Mouse (Mus musculus) forebrain, embryonic 11.5 days (tissue): ENCODE measurements at regions not wholly inside any gene's neighbourhood (a gene's known extent, or its start where the extent isn't known, plus 50 kb on each side); places are given as distances from the start of the nearest gene placed in this dataset.

Source experiments
- ATAC-seq: fragments of 200-750 bp; cut with Nextera tagmentation; replicated peaks from 2 replicates; pipeline ENCODE4 v1.8.0; 2017; ENCODE audit warnings: moderate TSS enrichment; ENCODE audit not compliant: low FRiP score
- DNase-seq: peaks from one replicate; pipeline ENCODE4 v3.0.0-alpha.2; 2017; ENCODE audit warnings: low spot score
- H3K27ac ChIP-seq: fragments of 300-500 bp; sonication (generic); 2 replicates; pipeline ENCODE4 v1.5.1; 2014; ENCODE audit warnings: low read depth, low read length
- H3K27me3 ChIP-seq: fragments of 300-500 bp; sonication (generic); 2 replicates; pipeline ENCODE4 v1.6.1; 2014; ENCODE audit warnings: mild to moderate bottlenecking, low read length, mixed read lengths; ENCODE audit not compliant: control insufficient read depth, insufficient read depth
- H3K36me3 ChIP-seq: fragments of 300-500 bp; sonication (generic); 2 replicates; pipeline ENCODE4 v1.6.1; 2014; ENCODE audit warnings: mild to moderate bottlenecking, low read length, moderate library complexity, mixed read lengths; ENCODE audit not compliant: control insufficient read depth, insufficient read depth
- H3K4me1 ChIP-seq: fragments of 300-500 bp; sonication (generic); replicated peaks from 2 replicates; pipeline ENCODE4 v1.6.1; 2014; ENCODE audit warnings: low read length, mixed read lengths; ENCODE audit not compliant: control insufficient read depth, insufficient read depth
- H3K4me2 ChIP-seq: fragments of 300-500 bp; sonication (generic); 2 replicates; pipeline ENCODE4 v1.6.1; 2014; ENCODE audit warnings: low read depth, mild to moderate bottlenecking, low read length, moderate library complexity, mixed read lengths; ENCODE audit not compliant: severe bottlenecking
- H3K4me3 ChIP-seq: fragments of 300-500 bp; sonication (generic); 2 replicates; pipeline ENCODE4 v1.5.1; 2014; ENCODE audit warnings: low read depth, low read length
- H3K9ac ChIP-seq: fragments of 300-500 bp; sonication (generic); 2 replicates; pipeline ENCODE4 v1.6.1; 2014; ENCODE audit warnings: low read length
- H3K9me3 ChIP-seq: fragments of 300-500 bp; sonication (generic); 2 replicates; pipeline ENCODE4 v1.6.1; 2016; ENCODE audit warnings: low read length, mixed read lengths; ENCODE audit not compliant: control insufficient read depth
- WGBS: fragments of 180-500 bp; shearing (Covaris S2); extraction: QIAGEN DNeasy Blood & Tissue Kit; methylation state at CpG from one replicate; pipeline ENCODE4 v1.1.7; 2014; 5-methylcytosine and 5-hydroxymethylcytosine counted together

DNA sequence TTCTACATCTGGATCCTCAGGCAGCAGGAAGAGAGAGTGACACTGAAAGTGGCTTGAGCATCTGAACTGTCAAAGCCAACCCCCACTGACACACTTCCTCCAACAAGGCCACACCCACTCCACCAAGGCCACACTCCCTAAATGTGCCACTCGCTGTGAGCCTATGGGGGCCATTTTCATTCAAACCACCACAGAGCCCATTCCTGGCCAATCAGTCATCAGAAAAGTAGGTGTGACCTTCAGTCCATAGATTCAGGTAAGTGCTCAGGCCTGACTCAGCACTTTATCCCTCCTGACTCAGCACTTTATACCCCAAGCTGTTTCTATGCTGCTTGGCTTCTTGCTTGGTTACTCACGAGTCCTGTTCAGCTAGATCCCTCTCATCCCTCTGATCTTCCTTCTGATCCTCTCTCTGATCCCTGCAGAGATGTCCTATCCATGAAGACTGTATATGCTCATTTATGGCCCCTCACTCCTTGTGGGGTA is 121.6 kb upstream of the Pmepa1 start:
- no peaks in the 10 kb centered on the region for H3K4me1 ChIP-seq
- no peak for ATAC-seq
- DNase-seq, result no peak
- H3K4me3 ChIP-seq, result no peak overlapping the region
- H3K9me3 ChIP-seq, result no peaks in the 10 kb centered on the region
- H3K4me2 ChIP-seq, result no peak overlapping the region
- no peaks in the 10 kb centered on the region for H3K36me3 ChIP-seq
- H3K27ac ChIP-seq, result no peak overlapping the region
- no peaks in the 10 kb centered on the region for H3K27me3 ChIP-seq
- no peak overlapping the region for H3K9ac ChIP-seq
- WGBS, result 93% methylated on average over 2 of the region's 2 CpGs

DNA sequence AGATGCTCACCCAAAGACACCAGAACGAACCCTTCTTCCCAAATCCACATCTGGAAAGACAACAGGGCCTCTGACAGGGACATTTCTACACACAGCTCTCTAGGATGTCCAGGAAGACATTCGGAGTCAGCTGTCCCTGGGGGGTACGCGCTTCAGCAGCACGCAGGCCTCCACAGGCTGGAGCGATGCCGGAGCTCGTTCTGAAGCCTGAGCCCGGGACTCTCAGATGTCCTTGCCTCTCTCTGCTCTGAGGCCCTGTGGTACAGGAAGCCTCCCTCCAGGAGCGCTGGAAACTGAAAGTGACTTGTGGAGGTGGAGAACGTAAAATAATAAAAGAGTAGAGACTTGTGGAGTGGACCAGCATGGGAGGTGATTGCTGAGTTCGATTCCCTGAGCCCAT is 116.8 kb upstream of the 1700021F07Rik start:
- no peaks in the 10 kb centered on the region for H3K27me3 ChIP-seq
- H3K9me3 ChIP-seq, result no peaks in the 10 kb centered on the region
- no peak overlapping the region for H3K9ac ChIP-seq
- no peaks in the 10 kb centered on the region for H3K36me3 ChIP-seq
- H3K4me3 ChIP-seq, result no peak overlapping the region
- ATAC-seq, result no peak
- DNase-seq, result no peak
- H3K27ac ChIP-seq, result no peak overlapping the region
- no peak overlapping the region for H3K4me2 ChIP-seq
- 77% methylated on average over 12 of the region's 12 CpGs for WGBS
- peaks cover 19% of the 10 kb centered on the region; the same call in 1 of the 2 replicates for H3K4me1 ChIP-seq

DNA sequence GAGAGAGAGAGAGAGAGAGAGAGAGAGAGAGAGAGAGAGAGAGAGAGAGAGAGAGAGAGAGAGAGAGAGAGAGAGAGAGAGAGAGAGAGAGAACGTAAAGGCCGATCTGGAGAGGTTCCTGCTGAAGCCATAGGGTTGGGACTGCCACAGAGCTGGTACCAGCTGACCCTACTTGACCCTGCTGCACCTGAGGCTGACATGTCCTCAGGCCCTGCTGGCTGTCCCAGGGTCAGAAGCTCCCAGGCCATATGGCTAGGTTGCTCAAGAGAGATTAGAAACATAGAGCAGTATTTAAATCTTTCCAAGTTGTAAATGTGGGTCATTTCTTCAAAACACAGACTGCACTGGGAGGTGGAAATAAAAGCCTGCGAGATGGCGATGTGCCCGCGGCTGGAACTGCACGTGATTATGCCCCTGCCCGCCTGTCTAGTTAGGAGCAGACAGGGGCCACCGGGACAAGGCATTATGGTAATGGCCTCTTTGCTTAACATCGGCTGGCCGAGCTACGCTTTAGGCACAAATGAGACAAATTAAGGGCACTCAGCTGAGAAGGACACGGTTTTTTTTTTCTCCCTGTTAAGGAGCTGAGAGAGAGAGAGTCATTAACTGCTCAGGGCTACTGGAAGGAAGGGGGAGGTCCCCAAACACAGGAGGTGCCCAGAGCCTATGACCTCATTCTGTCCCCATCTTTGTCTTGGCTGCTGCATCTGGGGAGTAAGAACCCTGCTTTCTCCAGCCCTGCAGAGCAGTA is 115.9 kb upstream of the 1700021F07Rik start:
- ATAC-seq (peak; percentile 88), DNase-seq (peak; percentile 79)
- Histone ChIP-seq H3K27ac (peak overlapping the region; percentile 74), H3K27me3 (no peaks in the 10 kb centered on the region), H3K4me3 (no peak overlapping the region), H3K4me2 (no peak overlapping the region), H3K36me3 (no peaks in the 10 kb centered on the region), H3K9me3 (no peaks in the 10 kb centered on the region), H3K4me1 (peaks cover 19% of the 10 kb centered on the region; the same call in 1 of the 2 replicates), H3K9ac (no peak overlapping the region)
- WGBS, result 24% methylated on average over 13 of the region's 13 CpGs

DNA sequence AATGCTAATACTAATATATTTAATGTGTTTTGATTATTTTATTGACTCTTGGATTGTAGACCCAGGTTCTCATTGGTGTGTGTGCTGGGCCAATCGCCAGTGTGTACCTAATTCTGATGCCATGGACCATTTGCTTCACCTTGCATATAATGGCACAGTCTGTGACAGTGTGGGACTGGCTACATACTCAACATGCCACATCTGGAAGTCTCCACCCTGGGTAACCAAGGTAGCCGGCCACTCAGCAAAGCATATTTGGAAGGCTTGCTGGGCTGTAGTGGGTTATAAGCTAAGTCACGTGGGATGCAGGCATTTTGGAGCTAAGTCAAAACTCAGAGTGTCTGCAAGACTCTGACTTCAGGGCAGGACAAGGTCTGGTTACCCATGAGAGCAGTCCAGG is 115.3 kb upstream of the 1700021F07Rik start:
- Histone ChIP-seq H3K4me2 (no peak overlapping the region), H3K9me3 (no peaks in the 10 kb centered on the region), H3K36me3 (no peaks in the 10 kb centered on the region), H3K9ac (no peak overlapping the region), H3K4me1 (peaks cover 19% of the 10 kb centered on the region; the same call in 1 of the 2 replicates), H3K4me3 (no peak overlapping the region), H3K27me3 (no peaks in the 10 kb centered on the region), H3K27ac (peak overlapping the region; percentile 74)
- ATAC-seq, result peak; percentile 47
- WGBS, result 70% methylated on average over 3 of the region's 3 CpGs
- no peak for DNase-seq

DNA sequence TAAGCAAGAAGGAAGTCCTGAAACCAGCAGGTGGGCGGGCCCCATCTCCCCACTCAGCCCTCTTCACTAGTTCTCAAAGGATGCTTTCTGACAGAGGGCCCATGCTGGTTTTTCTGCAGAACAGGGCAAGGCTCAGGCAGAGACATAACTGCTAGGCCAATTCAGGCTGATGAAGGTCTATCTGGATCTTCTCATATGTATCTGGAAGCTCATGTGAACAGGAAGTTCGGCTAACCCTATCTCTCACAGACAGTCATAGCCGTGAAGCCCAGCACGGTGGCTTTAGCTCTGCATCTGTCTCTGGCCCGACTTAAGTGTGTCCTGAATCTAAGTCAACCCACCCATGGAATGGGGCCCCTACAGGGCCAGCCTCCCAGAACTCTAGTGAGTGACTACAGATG is 113.7 kb upstream of the 1700021F07Rik start:
- Histone ChIP-seq H3K36me3 (no peaks in the 10 kb centered on the region), H3K4me1 (peaks cover 19% of the 10 kb centered on the region; the same call in 1 of the 2 replicates), H3K9me3 (no peaks in the 10 kb centered on the region), H3K4me3 (no peak overlapping the region), H3K27ac (no peak overlapping the region), H3K27me3 (no peaks in the 10 kb centered on the region), H3K9ac (no peak overlapping the region), H3K4me2 (no peak overlapping the region)
- no peak for DNase-seq
- no peak for ATAC-seq
- 91% methylated on average over 5 of the region's 5 CpGs for WGBS

DNA sequence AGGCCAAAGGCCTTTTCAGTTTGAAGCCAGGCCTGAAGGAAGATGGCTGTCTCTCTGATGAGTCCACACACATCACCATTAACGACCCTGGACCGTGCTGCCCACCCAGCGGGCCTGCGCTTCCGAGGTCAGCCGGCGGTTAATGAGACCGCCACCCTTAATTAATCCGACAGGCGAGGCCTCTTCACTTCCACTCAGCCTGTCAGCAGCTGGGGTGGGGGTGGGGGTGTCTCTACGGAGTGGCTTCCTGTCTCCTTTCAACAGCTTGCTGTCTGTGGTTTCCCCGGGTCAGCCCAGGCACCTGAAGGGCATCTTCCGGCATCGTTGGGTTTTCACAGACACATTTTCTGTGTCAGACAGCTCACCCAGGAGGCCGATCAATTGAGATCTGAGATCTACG is 113.0 kb upstream of the 1700021F07Rik start:
- H3K4me1 ChIP-seq, result peaks cover 22% of the 10 kb centered on the region
- DNase-seq (peak; percentile 72), ATAC-seq (0 out of 2 replicates have a peak, but pooled peaks have one; percentile 22)
- 32% methylated on average over 16 of the region's 16 CpGs for WGBS
- H3K36me3 ChIP-seq, result no peaks in the 10 kb centered on the region
- H3K9ac ChIP-seq, result no peak overlapping the region
- H3K27me3 ChIP-seq, result no peaks in the 10 kb centered on the region
- H3K27ac ChIP-seq, result 0 out of 2 replicates have a peak overlapping the region, but pooled peaks have one; percentile 3
- no peak overlapping the region for H3K4me3 ChIP-seq
- H3K9me3 ChIP-seq, result no peaks in the 10 kb centered on the region
- H3K4me2 ChIP-seq, result no peak overlapping the region

DNA sequence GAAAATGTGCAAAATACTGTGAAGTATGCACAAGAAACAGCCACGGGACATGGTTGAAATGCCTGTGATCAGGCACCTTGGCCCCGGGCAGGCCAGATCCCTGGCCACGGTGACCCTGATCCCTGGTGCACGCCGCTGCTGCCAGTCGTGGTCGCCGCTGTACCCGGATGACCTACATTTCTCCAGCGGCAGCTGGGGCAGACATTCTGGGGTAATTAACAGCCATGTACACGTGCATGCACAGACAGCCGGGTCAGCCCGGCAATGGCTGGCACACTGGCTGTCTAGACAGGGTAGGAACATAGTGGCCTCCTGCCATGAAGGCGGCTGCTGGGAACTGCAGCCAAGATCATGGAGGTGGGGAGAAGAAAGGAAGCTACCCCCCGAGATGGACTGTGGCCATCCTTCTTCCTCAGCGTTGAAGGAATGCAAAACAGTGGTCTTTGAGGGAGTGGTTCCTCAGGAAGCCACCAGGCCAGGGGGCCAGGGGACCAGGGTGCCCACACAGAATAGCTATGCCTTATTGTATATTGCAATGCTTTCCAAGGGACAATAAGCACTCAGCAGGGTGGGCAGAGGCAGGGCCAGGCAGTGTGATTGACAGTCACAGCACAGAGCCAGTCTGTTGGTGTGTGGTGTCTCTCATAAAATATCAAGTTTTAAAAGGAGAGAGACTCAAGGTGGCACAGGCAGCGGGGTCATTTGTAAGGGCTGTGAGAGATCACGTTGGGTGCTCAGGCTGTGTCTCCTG is 108.3 kb upstream of the 1700021F07Rik start:
- Histone ChIP-seq H3K9ac (no peak overlapping the region), H3K4me2 (no peak overlapping the region), H3K4me3 (no peak overlapping the region), H3K27ac (no peak overlapping the region), H3K36me3 (no peaks in the 10 kb centered on the region), H3K9me3 (no peaks in the 10 kb centered on the region), H3K4me1 (peaks cover 7% of the 10 kb centered on the region), H3K27me3 (no peaks in the 10 kb centered on the region)
- DNase-seq (no peak), ATAC-seq (peak; percentile 42; the same call in 1 of the 2 replicates)
- 80% methylated on average over 18 of the region's 18 CpGs for WGBS

DNA sequence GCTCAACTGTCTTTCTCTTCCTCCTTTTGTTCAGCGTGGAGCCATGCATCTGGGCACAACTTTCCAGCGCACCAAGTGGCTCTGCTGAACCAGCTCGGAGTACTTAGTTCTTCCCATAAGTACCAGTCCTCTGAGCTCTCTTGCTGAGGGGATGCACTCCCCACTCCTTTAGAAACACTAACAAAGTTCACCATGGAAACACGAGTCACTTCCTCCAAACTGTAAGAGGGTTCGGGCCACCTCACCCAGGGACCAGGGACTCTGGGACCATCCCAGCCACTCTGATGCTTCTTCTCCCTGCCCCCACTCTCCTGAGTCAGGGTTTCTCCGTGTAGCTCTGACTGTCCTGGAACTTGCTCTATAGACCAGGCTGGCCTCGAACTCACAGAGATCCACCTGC is 107.0 kb upstream of the 1700021F07Rik start:
- no peaks in the 10 kb centered on the region for H3K9me3 ChIP-seq
- ATAC-seq (no peak), DNase-seq (no peak)
- no peak overlapping the region for H3K4me3 ChIP-seq
- WGBS, result 86% methylated on average over 7 of the region's 7 CpGs
- no peaks in the 10 kb centered on the region for H3K27me3 ChIP-seq
- H3K4me2 ChIP-seq, result no peak overlapping the region
- no peaks in the 10 kb centered on the region for H3K36me3 ChIP-seq
- no peak overlapping the region for H3K27ac ChIP-seq
- H3K9ac ChIP-seq, result no peak overlapping the region
- H3K4me1 ChIP-seq, result peaks cover 3% of the 10 kb centered on the region
